In the genomic region with DNA sequence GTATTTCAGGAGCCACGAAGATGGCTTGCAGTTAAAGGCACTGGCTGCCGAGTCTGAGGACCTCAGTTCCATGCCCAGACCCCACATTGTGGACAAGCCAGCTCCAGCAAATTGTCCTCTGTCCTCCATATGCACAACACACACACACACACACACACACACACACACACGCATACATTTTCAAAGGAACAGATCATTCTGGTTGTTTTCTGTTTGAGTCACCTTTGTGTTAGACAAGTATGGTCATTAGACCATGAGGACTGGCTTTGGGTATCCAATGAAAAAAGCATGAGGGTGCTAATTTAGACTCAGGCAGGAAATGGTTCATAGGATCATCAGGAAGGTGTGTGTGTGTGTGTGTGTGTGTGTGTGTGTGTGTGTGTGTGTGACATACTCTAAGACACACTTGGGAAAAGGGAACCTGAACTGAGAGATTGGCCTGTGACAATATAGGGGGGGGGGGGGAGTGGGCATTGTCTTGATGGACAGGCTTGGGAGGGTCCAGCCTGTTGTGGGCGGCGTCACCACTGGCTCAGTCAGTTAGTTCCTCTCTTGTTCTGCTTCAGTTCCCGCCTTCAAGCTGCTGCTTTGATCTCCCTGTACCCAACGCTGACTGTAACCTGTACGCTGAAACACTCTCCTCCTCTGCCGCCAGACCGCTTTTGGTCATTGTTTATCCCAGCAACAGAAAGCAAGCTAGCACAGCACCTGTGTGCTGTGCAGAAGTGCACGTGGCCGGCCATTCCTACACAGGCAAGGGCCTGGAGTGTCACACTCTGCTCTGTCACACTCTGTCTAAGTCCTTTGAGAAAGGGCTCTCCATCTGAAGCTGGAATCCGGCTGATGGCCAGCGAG, we compare ENCODE assay signal across 8 mouse cellular contexts. TPM values are rescaled to one million over a fixed set of nuclear protein-coding genes. Genes with fewer than 3 reads are reported as not detected.
DNase-seq lines count a peak whose midpoint lies in the region; ATAC-seq and TF ChIP-seq lines count a peak whose summit lies in the region.

No protein-coding gene starts in this region.

- peak; percentile 58 for TF ChIP-seq EP300 in CH12.LX (IDR thresholded peaks at IDR 0.05; ENCODE audit: low read length)

- WGBS in forebrain, embryonic 15.5 days, result 18% methylated on average over 14 of the region's 14 CpGs
- 46% methylated on average over 14 of the region's 14 CpGs for WGBS in liver, adult 2 months

- H3K4me1 ChIP-seq in CH12.LX (ENCODE audit: control insufficient read depth in 1 of 2, insufficient read depth in 2 of 2), result peaks cover 31 to 36% of the 10 kb centered on the region in 2 experiments
- H3K4me1 ChIP-seq in forebrain, embryonic 15.5 days, result peaks cover 29% of the 10 kb centered on the region
- H3K4me1 ChIP-seq in liver, adult 2 months (ENCODE audit: control insufficient read depth, insufficient read depth, low read length), result peaks cover 16% of the 10 kb centered on the region

- H3K27me3 ChIP-seq in CH12.LX (replicated peaks), result peaks cover 2% of the 10 kb centered on the region
- H3K27me3 ChIP-seq in forebrain, embryonic 15.5 days, result no peaks in the 10 kb centered on the region
- H3K27me3 ChIP-seq in liver, adult 2 months (ENCODE audit: control insufficient read depth, insufficient read depth, low read length), result no peaks in the 10 kb centered on the region

- peaks cover 11% of the 10 kb centered on the region; the same call in 1 of the 2 replicates for H3K79me2 ChIP-seq in CH12.LX (replicated peaks; ENCODE audit: control insufficient read depth, extremely low read depth, insufficient read depth, poor library complexity, severe bottlenecking)
- H3K79me2 ChIP-seq in liver, adult 2 months (ENCODE audit: control insufficient read depth, insufficient read depth, low read length), result no peaks in the 10 kb centered on the region

- in situ Hi-C loops in CH12.LX (cut with MboI; ENCODE audit: low pct_ligation_motif_present, low pct_unique_long_range_greater_than_20kb, low sequenced_read_pairs), result no loop called here

- no peak for TF ChIP-seq RAD21 in CH12.LX (IDR thresholded peaks at IDR 0.05; ENCODE audit: low read depth, low read length)

- dilution Hi-C loops in CH12.LX (cut with MboI; ENCODE audit: extremely low pct_ligation_motif_present, extremely low pct_unique_long_range_greater_than_20kb, low sequenced_read_pairs), result no loop called here

- DNase-seq in 416B (ENCODE audit: low read depth), result peak; percentile 90
- peak; percentile 80 for DNase-seq in CH12.LX (ENCODE audit: extremely low read depth)
- DNase-seq in liver, adult 2 months (ENCODE audit: extremely low read depth, low read depth, low spot score), result peak; percentile 13
- DNase-seq in urinary bladder, postnatal 36 days (ENCODE audit: low spot score in 2 of 2), result no peak
- no peak for DNase-seq in cerebellum, adult 8-10 months
- no peak for DNase-seq in adrenal gland, postnatal 36 days

- peak; percentile 50; the same call in 1 of the 2 replicates for TF ChIP-seq POLR2A in CH12.LX (IDR thresholded peaks at IDR 0.05; ENCODE audit: low read depth, low read length)
- TF ChIP-seq POLR2A in liver, adult 2 months (IDR thresholded peaks at IDR 0.05; ENCODE audit: extremely low read depth, insufficient read depth, low read length), result no peak

- peak overlapping the region; percentile 72 for H3K4me2 ChIP-seq in CH12.LX (ENCODE audit: insufficient read depth, low read depth, poor library complexity, severe bottlenecking)
- H3K4me2 ChIP-seq in forebrain, embryonic 15.5 days (replicated peaks), result peak overlapping the region; percentile 28

- H3K9ac ChIP-seq in CH12.LX (ENCODE audit: insufficient read depth, low read depth), result no peak overlapping the region
- H3K9ac ChIP-seq in forebrain, embryonic 15.5 days (replicated peaks), result no peak overlapping the region
- peak overlapping the region; percentile 55 for H3K9ac ChIP-seq in liver, adult 2 months (ENCODE audit: low read depth, low read length)

- H3K4me3 ChIP-seq in CH12.LX (replicated peaks in 1 of 3; ENCODE audit: low read depth in 2 of 3, low read length in 2 of 3, poor library complexity in 1 of 3), result peak overlapping the region in 2 of 3 experiments; percentile 13 to 23
- H3K4me3 ChIP-seq in forebrain, embryonic 15.5 days, result no peak overlapping the region
- no peak overlapping the region for H3K4me3 ChIP-seq in liver, adult 2 months (ENCODE audit: insufficient read depth, low read depth, low read length)

- peaks cover 0 to 2% of the 10 kb centered on the region in 2 experiments for H3K36me3 ChIP-seq in CH12.LX (replicated peaks in 1 of 2; ENCODE audit: control insufficient read depth in 1 of 2, insufficient read depth in 1 of 2, low read length in 1 of 2)
- no peaks in the 10 kb centered on the region for H3K36me3 ChIP-seq in forebrain, embryonic 15.5 days
- H3K36me3 ChIP-seq in liver, adult 2 months (ENCODE audit: control insufficient read depth, insufficient read depth, low read length), result no peaks in the 10 kb centered on the region

- ATAC-seq in forebrain, embryonic 15.5 days (replicated peaks), result no peak
- peak; percentile 51 for ATAC-seq in neutrophil, adult 5-6 weeks (ENCODE audit: extremely low read depth, insufficient number of reproducible peaks, low FRiP score, poor library complexity, severe bottlenecking)

- no peaks in the 10 kb centered on the region for H3K9me3 ChIP-seq in CH12.LX (replicated peaks; ENCODE audit: low read length)
- no peaks in the 10 kb centered on the region for H3K9me3 ChIP-seq in forebrain, embryonic 15.5 days

- no peak for TF ChIP-seq CTCF in CH12.LX (conservative IDR thresholded peaks at IDR 0.05 in 1 of 2, IDR thresholded peaks at IDR 0.05 in 1 of 2; ENCODE audit: low read depth in 2 of 2, low read length in 2 of 2)
- no peak for TF ChIP-seq CTCF in liver, adult 2 months (IDR thresholded peaks at IDR 0.05; ENCODE audit: low read depth, low read length)

- 0 out of 2 replicates have a peak overlapping the region, but pooled peaks have one; percentile 7 for H3K27ac ChIP-seq in CH12.LX (ENCODE audit: insufficient read depth, low read depth)
- H3K27ac ChIP-seq in forebrain, embryonic 15.5 days (replicated peaks), result no peak overlapping the region
- no peak overlapping the region for H3K27ac ChIP-seq in liver, adult 2 months (replicated peaks; ENCODE audit: insufficient read depth, low read depth, low read length)

TF ChIP-seq in CH12.LX, 34 proteins besides CTCF, POLR2A, EP300 and RAD21:
- TF ChIP-seq E2F4 (IDR thresholded peaks at IDR 0.05; ENCODE audit: insufficient replicate concordance, low read depth, low read length) (peak; percentile 87; the same call in 1 of the 2 replicates), USF2 (conservative IDR thresholded peaks at IDR 0.05; ENCODE audit: low read depth, low read length) (no peak), MXI1 (IDR thresholded peaks at IDR 0.05; ENCODE audit: low read depth, low read length) (peak; percentile 82; the same call in 1 of the 2 replicates), JUN (IDR thresholded peaks at IDR 0.05; ENCODE audit: insufficient read depth, low read depth, low read length) (0 out of 2 replicates have a peak, but pooled peaks have one; percentile 35), MYC (IDR thresholded peaks at IDR 0.05; ENCODE audit: low read depth, low read length) (peak; percentile 83; the same call in 1 of the 2 replicates), SIN3A (IDR thresholded peaks at IDR 0.05; ENCODE audit: low read length) (no peak), BHLHE40 (IDR thresholded peaks at IDR 0.05; ENCODE audit: low read depth, low read length) (peak; percentile 49), MAX (IDR thresholded peaks at IDR 0.05; ENCODE audit: low read length) (peak; percentile 43; the same call in 1 of the 2 replicates), IRF4 (IDR thresholded peaks at IDR 0.05; ENCODE audit: low read depth, low read length) (peak; percentile 86), MEF2A (IDR thresholded peaks at IDR 0.05; ENCODE audit: borderline replicate concordance, low read depth, low read length) (0 out of 2 replicates have a peak, but pooled peaks have one; percentile 42)

RNA-seq across cellular contexts. Expression of a gene that starts 3.1 kb away (rescaled TPM):
- total RNA-seq in CH12.LX (2012; rRNA removed) (7.6 and 7.8 TPM in 2 replicates), CH12.LX (2014; rRNA removed) (2.3 and 3.1 TPM in 2 replicates)
- 17.0 and 18.1 TPM in 2 replicates for polyA plus RNA-seq in CH12.LX (2012; ENCODE audit: insufficient read length, low read depth)
- 19.0 and 19.4 TPM in 2 replicates for polyA plus RNA-seq in forebrain, embryonic 15.5 days (2015; fragmentation: Nextera tagmentation; extraction: Ambion mirVana)
- 0.27 and 0.28 TPM in 2 replicates for total RNA-seq in liver, adult 2 months (2014; rRNA removed)
- polyA plus RNA-seq in liver, adult 2 months (2012; rRNA removed), result 1.1 and 1.4 TPM in 2 replicates
- total RNA-seq in neutrophil, adult 5-6 weeks (2017), result 24.9 and 30.5 TPM in 2 replicates
- 10 to 100 TPM in 1 of 2 experiments, 1 to 10 TPM in 1; 6.9 to 10.1 TPM for total RNA-seq in adrenal gland, postnatal 36 days (2021)

RNA-seq across cellular contexts. Expression of a gene that starts 56.8 kb away (rescaled TPM):
- total RNA-seq in CH12.LX (2012; rRNA removed) (not detected in 2 replicates), CH12.LX (2014; rRNA removed) (0.09 TPM in 1 of 2 replicates, not detected in the other)
- 0.11 TPM in 1 of 2 replicates, not detected in the other for polyA plus RNA-seq in CH12.LX (2012; ENCODE audit: insufficient read length, low read depth)
- polyA plus RNA-seq in forebrain, embryonic 15.5 days (2015; fragmentation: Nextera tagmentation; extraction: Ambion mirVana), result not detected in 2 replicates
- not detected in 2 replicates for total RNA-seq in liver, adult 2 months (2014; rRNA removed)
- not detected in 2 replicates for polyA plus RNA-seq in liver, adult 2 months (2012; rRNA removed)
- 0.35 TPM in 1 of 2 replicates, not detected in the other for total RNA-seq in neutrophil, adult 5-6 weeks (2017)
- total RNA-seq in adrenal gland, postnatal 36 days (2021), result under 1 TPM in 1 of 2 experiments, not detected in 1; 0.16 TPM

Comparison
In these comparisons a context has a peak if more than half of its experiments do, and no peak if none do; other contexts are left out.
1. DNase-seq: peak in 416B (single experiment), CH12.LX (single experiment) and liver, adult 2 months (single experiment); none in urinary bladder, postnatal 36 days (0 of 2), cerebellum, adult 8-10 months (single experiment) and adrenal gland, postnatal 36 days (0 of 2).
2. H3K4me3 ChIP-seq: peak in CH12.LX (2 of 3); none in forebrain, embryonic 15.5 days (single experiment) and liver, adult 2 months (single experiment).